Mouse (Mus musculus): ENCODE results near the gene Ly6g5b.

GRCm38 (mm10) chr17:35074097-35074496, 41.1 kb downstream of the Ly6g5b start:
- TF ChIP-seq CTCF (IDR thresholded peaks at IDR 0.05; ENCODE audit: low read depth): no peak
- no peak for TF ChIP-seq EP300 (IDR thresholded peaks at IDR 0.05; ENCODE audit: low read depth)

Measured in liver, postnatal 0 days (tissue).